In genomic region chr7:143753990-143754715, GRCm38 (mm10) we compare ENCODE assay signal across 9 mouse cellular contexts. TPM values are rescaled to one million over a fixed set of nuclear protein-coding genes. Genes with fewer than 3 reads are reported as not detected.
A peak's percentile ranks its signal among the peaks of the same experiment; 100 is the strongest.
DNase-seq lines count a peak whose midpoint lies in the region; ATAC-seq and TF ChIP-seq lines count a peak whose summit lies in the region.
"Had no signal": no experiment of that assay in that cellular context is flagged by ENCODE, and none has a peak within 500 bp of the region (broad histone marks: within the 10 kb centered on the region; RNA-seq: fewer than 3 reads in every experiment).

No protein-coding gene starts in this region.

- TF ChIP-seq CTCF in forebrain, postnatal 0 days (IDR thresholded peaks at IDR 0.05; ENCODE audit: low read depth) = peak; percentile 76
- peak; percentile 75 for TF ChIP-seq CTCF in cerebellum, adult 2 months (IDR thresholded peaks at IDR 0.05; ENCODE audit: borderline replicate concordance, insufficient read depth, low read depth, low read length)

- H3K27ac ChIP-seq in forebrain, postnatal 0 days (ENCODE audit: low read depth, low read length) = no peak overlapping the region
- H3K27ac ChIP-seq in forebrain, embryonic 15.5 days (replicated peaks) = no peak overlapping the region
- no peak overlapping the region for H3K27ac ChIP-seq in cerebellum, adult 2 months (ENCODE audit: insufficient read depth, low read length)

- WGBS in forebrain, postnatal 0 days = 41% methylated on average over 5 of the region's 5 CpGs
- WGBS in forebrain, embryonic 15.5 days = 53% methylated on average over 5 of the region's 5 CpGs
- 62% methylated on average over 5 of the region's 5 CpGs for WGBS in cerebellum, adult 2 months

- no peak overlapping the region for H3K4me2 ChIP-seq in forebrain, postnatal 0 days (ENCODE audit: low read depth)
- no peak overlapping the region for H3K4me2 ChIP-seq in forebrain, embryonic 15.5 days (replicated peaks)

- no peaks in the 10 kb centered on the region for H3K9me3 ChIP-seq in forebrain, postnatal 0 days (ENCODE audit: low read length)
- no peaks in the 10 kb centered on the region for H3K9me3 ChIP-seq in forebrain, embryonic 15.5 days

- ATAC-seq in forebrain, postnatal 0 days = no peak
- ATAC-seq in forebrain, embryonic 15.5 days (replicated peaks) = no peak

- no peak for TF ChIP-seq POLR2A in cerebellum, adult 2 months (IDR thresholded peaks at IDR 0.05; ENCODE audit: borderline replicate concordance, insufficient read depth, low read length)

- DNase-seq in forebrain, postnatal 0 days = peak; percentile 64
- peak; percentile 62 for DNase-seq in right cerebral cortex, adult 18-20 months
- no peak for DNase-seq in right cerebral cortex, postnatal 25 days
- DNase-seq in cerebellum, adult 2 months = peak in 1 of 2 experiments; percentile 46
- DNase-seq in heart, postnatal 4 days = peak; percentile 78
- peak; percentile 82 for DNase-seq in lung, postnatal 10 days
- peak; percentile 80 for DNase-seq in splenic B cell, adult 2 months (ENCODE audit: low read depth, low spot score)

- no peaks in the 10 kb centered on the region for H3K36me3 ChIP-seq in forebrain, postnatal 0 days (ENCODE audit: insufficient read depth)
- H3K36me3 ChIP-seq in forebrain, embryonic 15.5 days = no peaks in the 10 kb centered on the region
- no peaks in the 10 kb centered on the region for H3K36me3 ChIP-seq in splenic B cell, adult 2 months (ENCODE audit: control insufficient read depth, insufficient read depth, low read length, poor library complexity, severe bottlenecking)

- H3K4me3 ChIP-seq in forebrain, postnatal 0 days (ENCODE audit: low read depth, low read length) = no peak overlapping the region
- H3K4me3 ChIP-seq in forebrain, embryonic 15.5 days = no peak overlapping the region
- no peak overlapping the region for H3K4me3 ChIP-seq in cerebellum, adult 2 months (replicated peaks; ENCODE audit: insufficient read depth, low read depth, low read length)

- no peak overlapping the region for H3K9ac ChIP-seq in forebrain, postnatal 0 days
- no peak overlapping the region for H3K9ac ChIP-seq in forebrain, embryonic 15.5 days (replicated peaks)

- H3K27me3 ChIP-seq in forebrain, postnatal 0 days (ENCODE audit: insufficient read depth, low read length) = no peaks in the 10 kb centered on the region; the same call in 1 of the 2 replicates
- peaks cover 14% of the 10 kb centered on the region for H3K27me3 ChIP-seq in forebrain, embryonic 15.5 days
- H3K27me3 ChIP-seq in cerebellum, adult 2 months (ENCODE audit: control insufficient read depth, insufficient read depth, low read length) = no peaks in the 10 kb centered on the region; the same call in 1 of the 2 replicates
- no peaks in the 10 kb centered on the region for H3K27me3 ChIP-seq in splenic B cell, adult 2 months (ENCODE audit: control insufficient read depth, insufficient read depth, low read length, poor library complexity, severe bottlenecking)

- peaks cover 4% of the 10 kb centered on the region; the same call in 1 of the 2 replicates for H3K4me1 ChIP-seq in forebrain, postnatal 0 days (ENCODE audit: insufficient read depth)
- H3K4me1 ChIP-seq in forebrain, embryonic 15.5 days = peaks cover 14% of the 10 kb centered on the region
- H3K4me1 ChIP-seq in cerebellum, adult 2 months (ENCODE audit: control insufficient read depth, insufficient read depth, low read length) = peaks cover 18% of the 10 kb centered on the region

RNA-seq across cellular contexts. Expression of gene Osbpl5, which starts 2.6 kb away (rescaled TPM):
- total RNA-seq in forebrain, postnatal 0 days (2014; rRNA removed) = 38.3 and 43.8 TPM in 2 replicates
- 19.6 and 26.2 TPM in 2 replicates for polyA plus RNA-seq in forebrain, postnatal 0 days (2015; fragmentation: Nextera tagmentation; extraction: Ambion mirVana)
- polyA plus RNA-seq in forebrain, embryonic 15.5 days (2015; fragmentation: Nextera tagmentation; extraction: Ambion mirVana) = 30.2 and 32.4 TPM in 2 replicates
- 32.4 and 35.6 TPM in 2 replicates for polyA plus RNA-seq in cerebellum, adult 2 months (2012; rRNA removed)
- 10 to 100 TPM; 45.1 to 46.4 TPM for total RNA-seq in heart, postnatal 4 days (2021)

RNA-seq across cellular contexts. Expression of gene Mrgprg, which starts 12.6 kb away (rescaled TPM):
- total RNA-seq in forebrain, postnatal 0 days (2014; rRNA removed) = not detected in 2 replicates
- polyA plus RNA-seq in forebrain, postnatal 0 days (2015; fragmentation: Nextera tagmentation; extraction: Ambion mirVana) = not detected in 2 replicates
- polyA plus RNA-seq in forebrain, embryonic 15.5 days (2015; fragmentation: Nextera tagmentation; extraction: Ambion mirVana) = not detected in 2 replicates
- not detected in 2 replicates for polyA plus RNA-seq in cerebellum, adult 2 months (2012; rRNA removed)
- not detected for total RNA-seq in heart, postnatal 4 days (2021)
- total RNA-seq: left cerebral cortex, postnatal 25 days had no signal

RNA-seq across cellular contexts. Expression of gene Mrgpre, which starts 30.1 kb away (rescaled TPM):
- total RNA-seq in forebrain, postnatal 0 days (2014; rRNA removed) = 5.2 and 5.9 TPM in 2 replicates
- 5.9 and 8.3 TPM in 2 replicates for polyA plus RNA-seq in forebrain, postnatal 0 days (2015; fragmentation: Nextera tagmentation; extraction: Ambion mirVana)
- polyA plus RNA-seq in forebrain, embryonic 15.5 days (2015; fragmentation: Nextera tagmentation; extraction: Ambion mirVana) = 3.0 and 3.5 TPM in 2 replicates
- polyA plus RNA-seq in cerebellum, adult 2 months (2012; rRNA removed) = 4.0 and 4.4 TPM in 2 replicates
- 1 to 10 TPM; 2.3 to 2.4 TPM for total RNA-seq in heart, postnatal 4 days (2021)
